Mouse (Mus musculus) liver, embryonic 14.5 days (tissue): Measurements from ENCODE around the gene Frmd4a. TPM values are rescaled to one million over a fixed set of nuclear protein-coding genes. Genes with fewer than 3 reads are reported as not detected.

Experiments
- ATAC-seq: fragments of 200-750 bp; cut with Nextera tagmentation; 2 replicates; pipeline ENCODE4 v1.8.0; 2017; ENCODE audit warnings: moderate number of reproducible peaks, mild to moderate bottlenecking, moderate library complexity; ENCODE audit not compliant: insufficient read depth
- DNase-seq, 3 experiments: peaks; one replicate each; pipeline ENCODE4 v3.0.0-alpha.2; 2012 to 2013; ENCODE audit warnings: low read depth in 3 of 3, low spot score in 3 of 3
- H3K27ac ChIP-seq: fragments of 300-500 bp; sonication (generic); 2 replicates; pipeline ENCODE4 v1.5.1; 2014; ENCODE audit warnings: moderate library complexity, mild to moderate bottlenecking, control low read depth, inconsistent platforms
- H3K27me3 ChIP-seq: fragments of 300-500 bp; sonication (generic); 2 replicates; pipeline ENCODE4 v1.6.1; 2014; ENCODE audit warnings: mild to moderate bottlenecking, low read length, moderate library complexity; ENCODE audit not compliant: control insufficient read depth, insufficient read depth
- H3K36me3 ChIP-seq: fragments of 300-500 bp; sonication (generic); replicated peaks from 2 replicates; pipeline ENCODE4 v1.6.1; 2014; ENCODE audit warnings: low read depth; ENCODE audit not compliant: control insufficient read depth, insufficient read depth
- H3K4me1 ChIP-seq, 2 experiments: fragments of 200-500 bp in 1 of 2; fragments of 300-500 bp in 1 of 2; sonication (generic) in 1 of 2; replicated peaks; 2 replicates each; pipeline ENCODE4 v1.6.1; 2012 to 2014; ENCODE audit warnings: antibody characterized with exemption in 1 of 2, inconsistent platforms in 1 of 2, low read length in 1 of 2; ENCODE audit not compliant: control insufficient read depth in 2 of 2, insufficient read depth in 2 of 2
- H3K4me2 ChIP-seq: fragments of 300-500 bp; sonication (generic); 2 replicates; pipeline ENCODE4 v1.6.1; 2014; ENCODE audit warnings: low read depth, mild to moderate bottlenecking, control low read depth, moderate library complexity
- H3K4me3 ChIP-seq, 2 experiments: fragments of 200-500 bp in 1 of 2; fragments of 300-500 bp in 1 of 2; sonication (generic) in 1 of 2; 2 replicates each; pipeline ENCODE4 v1.5.1; 2012 to 2014; ENCODE audit warnings: low read depth in 2 of 2, low read length in 2 of 2, mild to moderate bottlenecking in 2 of 2, control low read depth in 1 of 2, inconsistent platforms in 1 of 2, moderate library complexity in 1 of 2; ENCODE audit not compliant: insufficient read depth in 1 of 2
- H3K9ac ChIP-seq: fragments of 300-500 bp; sonication (generic); replicated peaks from 2 replicates; pipeline ENCODE4 v1.6.1; 2014; ENCODE audit warnings: mild to moderate bottlenecking, control low read depth, moderate library complexity
- H3K9me3 ChIP-seq: fragments of 300-500 bp; sonication (generic); 2 replicates; pipeline ENCODE4 v1.6.1; 2016; ENCODE audit warnings: low read length, mixed read lengths; ENCODE audit not compliant: control insufficient read depth
- CTCF ChIP-seq: IDR thresholded peaks from 2 replicates; pipeline ENCODE4 v1.5.1; 2016; ENCODE audit warnings: antibody characterized with exemption, low read depth, control low read depth
- EP300 ChIP-seq: IDR thresholded peaks from 2 replicates; pipeline ENCODE4 v1.6.1; 2016; ENCODE audit warnings: antibody characterized with exemption, low read depth
- WGBS: fragments of 180-500 bp; shearing (Covaris S2); extraction: QIAGEN DNeasy Blood & Tissue Kit; methylation state at CpG from one replicate; pipeline ENCODE4 v1.1.7; 2014; ENCODE audit not compliant: insufficient replicate concordance; 5-methylcytosine and 5-hydroxymethylcytosine counted together
- polyA plus RNA-seq, 2 experiments: library from polyadenylated mRNA; depleted of rRNA in 1 of 2; stranded (reverse) in 1 of 2; unstranded in 1 of 2; fragments of >200 nt; fragmentation: Nextera tagmentation in 1 of 2; extraction: Ambion mirVana in 1 of 2; gene quantifications; 2 replicates each; pipeline versions ENCODE4 v1.2.1 to v1.2.3; 2012 to 2014

Gene Frmd4a
- polyA plus RNA-seq, 2 experiments: 11.0 to 11.2 TPM

DNA sequence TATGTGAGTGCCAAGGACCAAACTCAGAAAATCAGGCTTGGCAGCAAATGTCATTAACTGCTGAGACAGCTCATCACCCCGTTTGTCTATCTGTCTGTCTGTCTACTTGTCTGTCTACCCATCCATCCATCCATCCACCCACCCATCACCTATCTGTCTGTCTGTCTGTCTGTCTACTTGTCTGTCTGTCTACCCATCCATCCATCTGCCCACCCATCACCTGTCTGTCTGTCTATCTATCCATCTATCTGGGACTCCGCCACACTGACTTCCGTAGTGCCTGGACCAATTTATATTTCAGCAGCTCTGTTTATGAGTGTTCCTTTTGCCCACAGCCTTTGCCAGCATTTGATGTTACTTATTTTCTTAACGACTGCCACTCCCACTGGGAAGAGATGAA, 375.5 kb downstream of the Frmd4a start:
- H3K27me3 ChIP-seq: no peaks in the 10 kb centered on the region
- H3K9ac ChIP-seq: no peak overlapping the region
- H3K27ac ChIP-seq: no peak overlapping the region
- H3K9me3 ChIP-seq: no peaks in the 10 kb centered on the region
- no peak overlapping the region for H3K4me2 ChIP-seq
- DNase-seq (no peak), ATAC-seq (no peak)
- 65% methylated on average over 4 of the region's 4 CpGs for WGBS
- H3K4me3 ChIP-seq: no peak overlapping the region
- H3K4me1 ChIP-seq: no peaks in the 10 kb centered on the region; a peak in 1 of 4 replicates
- H3K36me3 ChIP-seq: no peaks in the 10 kb centered on the region
- no peak for TF ChIP-seq EP300
- TF ChIP-seq CTCF: no peak

- ATAC-seq: no peak
- WGBS: 16% methylated on average over 7 of the region's 7 CpGs
Measured at GRCm38 (mm10) chr2:4394641-4395040, 377.1 kb downstream of the Frmd4a start.

GRCm38 (mm10) chr2:4399721-4400120, 382.2 kb downstream of the Frmd4a start:
- Histone ChIP-seq H3K27me3 (peaks cover 39% of the 10 kb centered on the region), H3K4me1 (no peaks in the 10 kb centered on the region), H3K27ac (no peak overlapping the region), H3K36me3 (no peaks in the 10 kb centered on the region), H3K4me3 (no peak overlapping the region), H3K9ac (no peak overlapping the region), H3K9me3 (no peaks in the 10 kb centered on the region), H3K4me2 (no peak overlapping the region)
- 21% methylated on average over 1 of the region's 1 CpGs for WGBS
- DNase-seq (no peak), ATAC-seq (no peak)
- TF ChIP-seq CTCF: no peak
- no peak for TF ChIP-seq EP300

More at GRCm38 (mm10) chr2:4394641-4395040, 377.1 kb downstream of the Frmd4a start:
- H3K9ac ChIP-seq: no peak overlapping the region
- DNase-seq: no peak
- H3K27me3 ChIP-seq: peaks cover under 1% of the 10 kb centered on the region; the same call in 1 of the 2 replicates
- H3K4me1 ChIP-seq: no peaks in the 10 kb centered on the region; a peak in 1 of 4 replicates
- H3K27ac ChIP-seq: no peak overlapping the region
- TF ChIP-seq EP300 (no peak), CTCF (no peak)
- H3K4me2 ChIP-seq: no peak overlapping the region
- H3K9me3 ChIP-seq: no peaks in the 10 kb centered on the region
- H3K4me3 ChIP-seq: no peak overlapping the region
- no peaks in the 10 kb centered on the region for H3K36me3 ChIP-seq

- Histone ChIP-seq H3K36me3 (no peaks in the 10 kb centered on the region), H3K27ac (no peak overlapping the region), H3K4me3 (peak overlapping the region; percentile 30 to 40), H3K4me1 (no peaks in the 10 kb centered on the region), H3K27me3 (peaks cover 39% of the 10 kb centered on the region), H3K9ac (no peak overlapping the region), H3K4me2 (peak overlapping the region; percentile 51), H3K9me3 (no peaks in the 10 kb centered on the region)
- WGBS: 1% methylated on average over 74 of the region's 74 CpGs
- TF ChIP-seq CTCF: no peak
- no peak for TF ChIP-seq EP300
- ATAC-seq (no peak), DNase-seq (no peak)
Measured at GRCm38 (mm10) chr2:4400771-4401596, 383.5 kb downstream of the Frmd4a start.
